Mouse (Mus musculus): Measurements from ENCODE around the gene Echdc3.

The Echdc3 gene

DNA sequence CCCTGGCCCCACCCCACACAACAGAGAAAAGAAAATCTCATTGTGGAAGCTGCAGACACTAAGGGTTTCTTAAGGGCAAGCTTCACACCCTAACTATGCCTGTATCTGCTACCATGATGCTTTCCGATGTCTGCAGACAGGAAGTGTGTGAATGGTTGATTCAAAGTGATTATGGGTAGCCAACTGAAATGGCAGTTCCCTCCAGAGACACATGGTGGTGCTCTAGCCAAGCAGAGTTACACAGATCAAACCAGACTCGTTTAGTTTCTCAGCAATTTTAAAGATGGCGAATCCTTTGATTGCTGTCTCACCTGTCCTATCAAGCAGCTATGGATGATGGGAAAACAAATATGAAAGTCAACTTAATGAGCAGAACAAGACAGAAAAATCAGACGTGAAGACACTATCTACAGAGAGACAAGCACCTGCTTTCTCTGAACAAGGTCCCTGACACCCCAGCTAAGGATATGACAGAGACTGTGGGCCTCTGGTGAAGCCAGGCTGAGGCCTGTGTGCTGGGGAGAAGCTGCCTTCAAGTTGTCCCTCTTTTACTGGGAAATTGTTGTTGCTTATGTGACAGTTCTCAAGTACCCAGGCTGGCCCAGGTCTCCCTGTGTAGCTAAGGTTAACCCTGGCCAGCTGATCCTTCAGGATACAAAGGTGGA is 7.4 kb upstream of the Echdc3 start:
- peak; percentile 93 for DNase-seq

DNA sequence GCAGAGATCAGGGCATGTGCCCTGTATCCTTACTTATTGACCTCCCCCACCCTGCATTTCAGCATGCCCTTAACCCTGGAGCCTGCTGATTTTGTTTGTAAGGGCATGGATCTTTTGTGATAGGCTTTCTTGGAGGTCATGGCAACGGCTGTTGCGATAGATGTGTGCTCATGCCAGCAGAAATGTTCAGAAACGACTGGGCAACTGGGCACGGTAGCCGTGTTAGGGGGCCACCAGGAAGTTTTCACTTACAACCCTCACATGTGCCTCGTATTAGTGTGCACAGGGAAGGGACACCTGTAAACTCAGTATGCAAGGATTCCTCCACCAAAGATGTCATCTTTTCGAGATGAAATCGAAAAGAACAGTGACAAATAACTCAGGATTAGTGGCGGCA is 508 bp downstream of the Echdc3 start:
- DNase-seq: no peak

DNA sequence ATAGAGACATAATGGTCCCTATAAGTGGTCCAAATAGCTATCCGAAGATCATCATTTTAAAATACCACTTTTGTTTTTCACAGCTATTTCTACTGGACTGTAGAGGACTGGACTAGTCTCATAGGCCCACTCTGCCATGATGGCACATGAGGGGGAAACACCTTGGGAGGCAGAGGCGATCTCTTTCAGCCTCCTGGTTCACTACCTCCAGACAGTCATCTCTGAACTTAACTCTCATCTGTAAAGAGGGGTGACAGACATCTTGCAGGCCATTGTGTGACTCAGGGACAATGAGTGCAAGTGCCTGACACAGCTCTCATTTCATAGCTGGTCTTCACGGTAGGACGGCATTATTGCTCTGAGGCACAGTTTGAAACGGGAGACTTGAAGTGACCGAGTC is 2.0 kb downstream of the Echdc3 start:
- DNase-seq: no peak

DNA sequence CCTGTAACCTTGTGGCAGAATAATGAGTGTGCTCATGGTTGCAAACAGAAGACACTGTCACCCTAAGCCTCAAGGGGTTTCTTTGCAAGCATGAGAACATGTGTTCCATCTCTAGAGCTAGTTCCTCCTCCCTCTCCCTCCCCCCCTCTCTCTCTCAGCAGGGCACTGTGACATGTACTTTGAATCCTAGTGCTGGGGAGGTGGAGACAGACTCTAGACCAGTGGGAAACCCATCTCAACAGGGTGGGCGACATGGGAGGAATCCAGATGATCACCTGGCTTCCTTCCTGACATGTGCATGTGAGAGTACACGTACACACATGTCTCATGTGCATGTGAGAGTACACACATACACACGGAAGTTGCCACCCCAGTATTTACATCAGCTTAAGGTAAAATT is 3.1 kb downstream of the Echdc3 start:
- no peak for DNase-seq

DNA sequence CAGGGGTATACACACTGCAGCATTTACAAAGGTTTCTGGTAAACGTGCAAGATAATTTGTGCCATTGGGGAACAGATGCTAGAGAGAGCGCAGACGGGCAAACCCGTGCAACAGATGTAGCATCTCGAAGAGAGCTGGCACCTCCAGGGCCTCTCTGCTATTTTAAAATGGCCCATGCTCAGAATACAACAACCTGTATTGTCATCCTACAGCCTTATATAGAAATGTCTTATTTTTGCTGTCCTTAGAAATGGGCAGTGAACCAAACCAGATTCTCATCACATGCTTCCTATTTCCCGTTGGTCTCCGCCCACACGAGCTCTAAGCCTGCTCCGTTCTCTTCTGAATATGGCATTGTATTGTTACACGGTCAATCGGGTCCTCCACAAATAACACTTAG is 3.7 kb downstream of the Echdc3 start:
- DNase-seq: peak; percentile 49

DNA sequence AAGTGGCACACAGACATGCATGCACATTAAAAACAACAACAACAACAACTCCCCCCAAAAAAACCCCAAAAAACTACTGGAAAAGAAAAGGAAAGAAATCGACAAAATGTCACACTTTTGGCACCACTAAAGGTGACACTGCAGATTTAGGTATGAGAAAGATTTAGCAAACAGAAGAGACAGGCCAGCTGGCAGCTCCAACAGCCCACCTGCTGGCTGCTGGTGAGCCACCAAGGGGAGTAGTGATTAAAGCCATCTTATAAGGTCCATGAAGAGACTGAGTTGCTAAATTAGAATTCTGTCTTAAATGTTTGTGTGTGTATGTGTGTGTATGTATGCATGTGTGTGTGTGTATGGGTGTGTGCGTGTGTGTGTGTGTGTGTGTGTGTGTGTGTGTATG is 5.1 kb downstream of the Echdc3 start:
- no peak for DNase-seq

DNA sequence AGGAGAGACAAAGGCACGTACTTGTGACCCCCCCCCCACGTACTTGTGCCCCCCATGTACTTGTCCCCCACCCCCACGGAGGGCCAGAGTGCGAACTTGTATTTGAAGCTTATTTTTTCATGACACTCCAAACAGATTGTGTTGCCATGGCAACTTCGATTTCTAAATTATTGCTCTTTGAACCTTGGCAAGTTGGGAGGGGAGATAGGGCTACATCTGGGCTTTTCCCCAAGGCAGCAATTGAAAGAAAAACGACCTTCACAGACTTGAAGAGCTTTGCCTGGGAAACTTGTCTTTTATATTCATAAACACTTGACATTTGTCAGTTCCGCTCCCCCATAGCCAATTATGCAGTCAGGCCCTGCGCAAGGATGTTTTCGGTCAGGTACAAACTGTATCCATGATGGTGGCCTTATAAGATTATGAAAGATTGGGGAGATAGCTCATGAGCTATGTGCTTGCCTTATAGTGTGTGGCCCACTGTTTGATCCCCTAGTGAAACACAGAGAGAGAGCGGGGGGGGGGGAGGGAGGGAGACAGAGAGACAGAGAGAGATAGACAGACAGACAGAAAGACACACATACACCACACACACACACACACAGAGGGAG is 16.4 kb downstream of the Echdc3 start:
- DNase-seq: peak; percentile 68

DNA sequence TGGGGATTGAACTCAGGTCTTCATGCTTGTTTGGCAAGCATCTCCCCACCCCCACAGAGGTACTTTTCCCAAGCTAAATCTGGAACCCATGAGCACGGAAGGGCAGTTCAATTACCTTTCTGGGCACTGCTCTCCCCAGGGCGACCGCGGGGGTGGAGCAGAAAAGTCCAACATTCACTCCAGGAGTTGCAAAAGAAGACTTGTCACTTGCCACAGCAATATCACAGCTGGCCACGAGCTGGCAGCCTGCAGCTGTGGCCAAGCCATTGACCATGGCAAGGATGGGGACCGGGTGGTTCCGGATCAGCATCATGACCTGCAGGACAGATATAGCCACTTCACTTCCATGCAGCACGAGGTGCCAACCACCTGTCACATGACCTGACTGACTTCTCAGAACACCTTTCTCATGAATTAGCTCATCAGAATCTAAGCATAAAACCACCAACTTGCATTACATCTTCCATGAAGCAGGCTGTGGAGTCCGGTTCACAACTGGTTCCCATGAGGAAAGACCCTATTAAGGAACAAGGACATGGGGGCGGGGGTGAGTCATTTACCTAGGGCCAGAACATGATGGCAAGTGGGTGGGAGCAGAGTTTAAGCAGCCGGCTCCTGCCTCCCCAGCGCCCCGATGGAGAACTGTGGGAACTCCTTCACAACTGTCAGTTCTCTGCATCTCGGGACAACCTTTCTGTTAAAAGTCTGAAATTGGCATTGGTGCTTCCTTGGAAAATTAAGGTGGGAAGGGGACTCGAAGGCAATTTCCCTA is 17.2 kb downstream of the Echdc3 start:
- DNase-seq: peak; percentile 48

DNA sequence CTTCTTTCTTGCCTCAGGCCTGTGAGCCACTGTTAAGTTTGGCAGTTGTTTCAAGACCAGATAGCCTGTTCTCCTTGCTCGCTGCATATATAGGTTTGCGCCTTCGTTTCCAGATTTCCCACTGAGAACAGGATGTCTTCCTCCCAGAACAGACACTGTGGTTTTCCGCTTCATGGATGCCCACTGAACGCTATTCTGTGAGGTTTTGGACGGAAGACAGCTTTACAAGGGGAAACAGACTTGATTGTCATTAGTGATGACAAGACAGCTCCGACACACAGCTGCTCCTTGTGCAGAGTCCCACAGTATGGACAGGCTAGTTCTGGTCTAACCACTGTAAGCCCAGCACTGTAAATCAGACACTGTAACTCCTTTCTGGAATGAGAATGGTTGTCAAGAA is 18.3 kb downstream of the Echdc3 start:
- DNase-seq: no peak

DNA sequence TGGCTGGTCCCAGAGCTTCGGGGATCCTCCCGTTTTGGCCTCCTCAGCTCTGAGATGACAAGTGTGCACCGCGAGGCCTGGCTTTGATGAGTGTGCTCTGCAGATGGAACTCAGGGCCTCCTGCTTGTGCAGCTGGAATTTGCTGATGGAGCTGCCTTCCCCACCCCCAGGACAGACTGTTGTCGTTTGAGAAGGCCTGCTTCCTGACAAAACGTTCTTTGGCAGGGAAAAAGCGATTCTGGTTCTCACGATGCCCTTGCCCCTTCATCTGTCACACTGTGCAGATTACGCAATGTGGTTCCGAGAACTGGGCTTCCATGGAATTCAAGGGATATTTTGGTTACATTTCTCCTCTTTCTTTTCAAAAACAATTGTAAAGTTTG is 19.3 kb downstream of the Echdc3 start:
- peak; percentile 70 for DNase-seq

DNA sequence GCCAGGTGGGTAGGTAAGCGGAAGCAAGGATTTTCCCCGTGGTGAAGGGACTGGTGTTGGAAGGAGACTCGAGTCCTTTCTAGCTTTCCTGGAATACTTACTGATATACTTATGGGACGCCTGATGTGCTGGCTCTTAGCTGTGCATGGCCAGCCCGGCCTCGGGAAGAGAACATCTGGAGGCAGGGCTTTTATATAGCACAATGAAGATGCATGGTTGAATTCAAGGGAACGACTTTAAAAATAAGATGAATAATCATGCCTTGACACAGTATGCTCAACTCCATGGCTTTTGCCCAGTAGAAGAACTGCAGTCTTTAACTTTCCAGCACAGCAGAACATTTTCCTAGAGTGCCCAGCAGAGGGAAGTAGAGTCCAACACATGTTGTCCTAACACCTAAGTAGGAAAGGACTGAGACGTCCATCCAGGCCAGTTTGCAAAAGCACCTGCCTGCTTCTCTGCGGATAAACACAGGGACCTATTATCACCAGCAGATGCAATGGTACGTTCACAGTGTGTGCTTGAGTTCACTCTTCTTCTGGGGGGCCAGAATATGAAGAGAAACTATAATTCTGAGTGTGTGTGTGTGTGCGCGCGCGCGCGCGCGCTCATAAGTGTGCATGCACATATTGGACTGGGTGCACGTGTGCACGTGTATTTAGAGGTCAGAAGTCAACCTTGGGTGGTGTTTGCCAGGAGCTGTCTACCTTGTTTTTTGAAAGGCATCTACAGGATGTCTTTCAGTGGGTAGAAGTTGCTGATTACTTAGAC is 19.8 kb downstream of the Echdc3 start:
- DNase-seq: peak; percentile 86

DNA sequence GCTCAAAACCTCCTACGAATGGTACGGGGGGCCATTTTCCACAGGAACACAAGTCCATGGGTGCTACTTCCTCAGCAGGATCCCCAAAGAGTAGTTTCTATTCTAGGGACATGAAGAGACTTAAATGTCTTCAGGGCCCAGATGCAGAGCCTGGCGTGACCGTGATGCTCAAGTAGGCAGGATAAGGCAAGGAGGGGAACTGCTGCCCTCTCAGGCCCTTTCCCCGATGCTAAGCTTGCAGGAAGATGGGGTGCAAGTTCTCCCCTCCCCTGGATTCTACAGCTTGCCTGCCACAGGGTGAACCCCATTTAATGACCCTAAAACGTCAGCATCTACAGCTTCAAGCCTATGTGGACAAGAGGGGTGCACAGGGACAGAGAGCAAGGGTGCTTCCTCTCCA is 22.8 kb downstream of the Echdc3 start:
- DNase-seq: no peak

DNA sequence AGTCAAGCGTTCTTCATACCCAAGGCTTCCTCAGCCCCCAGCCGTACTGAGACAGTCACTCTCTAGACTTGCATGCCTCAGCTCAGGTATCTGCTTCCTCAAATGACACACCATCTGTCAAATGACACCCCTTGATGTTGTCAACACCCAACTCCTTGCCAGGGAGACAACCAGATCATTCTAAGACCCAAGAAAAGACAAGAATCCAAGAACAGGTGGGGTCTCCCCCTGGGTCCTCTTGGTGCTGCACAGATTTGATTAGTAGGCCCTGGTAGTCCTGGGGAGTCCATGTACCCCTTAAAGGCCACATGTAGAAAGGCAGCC is 23.2 kb downstream of the Echdc3 start:
- no peak for DNase-seq

DNA sequence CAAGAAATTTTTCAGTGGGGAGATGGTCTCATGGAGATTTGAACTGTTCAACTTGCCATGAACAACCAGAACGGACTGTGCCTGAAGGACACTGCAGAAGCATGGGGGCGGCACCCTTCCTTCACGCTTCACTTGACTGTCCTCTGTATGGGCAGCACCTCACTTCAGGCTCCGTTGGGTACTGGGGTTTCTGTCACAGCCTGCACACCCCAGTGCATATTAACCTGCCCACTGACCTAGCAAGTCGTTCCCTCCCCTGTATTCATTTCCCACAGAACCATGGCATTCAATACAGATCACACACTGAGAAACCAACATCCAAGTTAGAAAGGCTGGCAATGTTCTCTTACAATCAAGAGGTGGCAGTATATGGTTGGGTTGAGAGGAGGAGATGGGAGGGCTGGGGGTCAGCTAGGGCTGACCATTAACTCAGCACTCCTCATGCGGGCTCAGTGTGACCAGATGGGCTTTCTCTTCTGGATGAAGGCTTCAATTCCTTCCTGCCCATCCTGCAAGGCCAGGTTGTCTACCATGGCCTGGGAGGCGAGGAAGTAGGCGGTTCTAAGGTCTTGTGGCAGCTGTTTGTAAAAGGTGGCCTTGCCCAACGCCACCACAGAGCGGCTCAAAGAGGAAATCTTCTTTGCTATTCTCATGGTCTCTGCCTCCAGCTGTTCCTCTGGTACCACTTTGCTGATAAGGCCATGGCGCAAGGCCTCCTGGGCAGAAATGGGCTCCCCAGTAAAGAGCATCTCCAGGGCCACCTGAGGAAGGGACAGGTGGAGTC is 23.8 kb downstream of the Echdc3 start:
- no peak for DNase-seq

DNA sequence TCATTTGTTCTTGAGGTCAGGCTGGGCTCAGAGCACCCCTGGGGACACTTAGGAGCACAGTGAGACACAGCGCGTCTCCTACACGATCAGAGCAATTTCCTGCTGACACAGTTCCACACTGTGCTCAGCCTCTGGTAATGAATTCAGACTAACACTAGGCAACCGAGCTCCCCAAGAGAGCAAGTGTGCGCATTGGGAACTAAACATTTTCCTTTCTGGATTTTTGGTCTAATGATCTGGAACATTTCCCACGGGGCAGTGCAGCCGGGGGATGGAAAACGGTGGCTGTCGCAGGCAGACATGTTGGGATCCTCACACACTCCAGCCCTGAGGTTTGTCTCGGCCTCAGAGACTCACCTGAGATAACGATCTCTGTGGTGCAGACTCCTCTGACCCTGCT is 25.4 kb downstream of the Echdc3 start:
- DNase-seq: no peak

DNA sequence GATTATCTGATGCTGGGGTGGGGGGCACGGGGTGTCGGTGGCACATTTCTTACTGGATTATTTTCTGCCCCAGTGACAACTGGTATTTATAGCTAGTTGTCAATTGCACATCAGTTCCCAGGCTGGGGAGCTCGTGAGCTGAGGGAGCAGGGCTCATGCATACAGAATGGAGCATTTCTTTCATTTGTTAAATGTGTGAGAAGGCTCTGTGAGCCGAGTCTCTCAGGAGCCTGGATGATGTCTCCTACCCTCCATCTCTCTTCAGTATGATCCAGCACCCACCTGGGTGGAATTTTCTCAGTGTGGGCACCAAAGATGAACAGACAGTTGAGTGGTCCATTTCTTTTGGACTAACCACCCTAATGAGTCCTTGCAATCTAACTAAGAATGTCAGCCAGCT is 25.9 kb downstream of the Echdc3 start:
- no peak for DNase-seq

DNA sequence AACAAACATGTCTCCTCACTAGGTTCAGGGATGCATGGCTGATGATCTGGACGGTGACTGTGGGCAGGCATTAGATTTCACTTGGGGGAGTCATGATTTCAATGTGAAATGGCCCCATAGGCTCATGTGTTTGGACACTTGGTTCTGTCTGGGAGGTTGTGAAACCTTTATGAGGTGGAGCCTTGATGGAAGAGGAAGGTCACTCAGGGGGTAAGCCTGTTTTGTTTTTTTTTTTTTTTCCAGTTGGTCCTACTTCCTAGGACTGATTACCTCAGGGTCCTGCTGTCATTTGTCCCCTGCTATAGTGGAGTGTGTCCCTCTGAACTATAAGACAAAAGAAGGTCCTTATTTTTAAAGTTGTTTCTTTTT is 33.1 kb downstream of the Echdc3 start:
- no peak for DNase-seq

DNA sequence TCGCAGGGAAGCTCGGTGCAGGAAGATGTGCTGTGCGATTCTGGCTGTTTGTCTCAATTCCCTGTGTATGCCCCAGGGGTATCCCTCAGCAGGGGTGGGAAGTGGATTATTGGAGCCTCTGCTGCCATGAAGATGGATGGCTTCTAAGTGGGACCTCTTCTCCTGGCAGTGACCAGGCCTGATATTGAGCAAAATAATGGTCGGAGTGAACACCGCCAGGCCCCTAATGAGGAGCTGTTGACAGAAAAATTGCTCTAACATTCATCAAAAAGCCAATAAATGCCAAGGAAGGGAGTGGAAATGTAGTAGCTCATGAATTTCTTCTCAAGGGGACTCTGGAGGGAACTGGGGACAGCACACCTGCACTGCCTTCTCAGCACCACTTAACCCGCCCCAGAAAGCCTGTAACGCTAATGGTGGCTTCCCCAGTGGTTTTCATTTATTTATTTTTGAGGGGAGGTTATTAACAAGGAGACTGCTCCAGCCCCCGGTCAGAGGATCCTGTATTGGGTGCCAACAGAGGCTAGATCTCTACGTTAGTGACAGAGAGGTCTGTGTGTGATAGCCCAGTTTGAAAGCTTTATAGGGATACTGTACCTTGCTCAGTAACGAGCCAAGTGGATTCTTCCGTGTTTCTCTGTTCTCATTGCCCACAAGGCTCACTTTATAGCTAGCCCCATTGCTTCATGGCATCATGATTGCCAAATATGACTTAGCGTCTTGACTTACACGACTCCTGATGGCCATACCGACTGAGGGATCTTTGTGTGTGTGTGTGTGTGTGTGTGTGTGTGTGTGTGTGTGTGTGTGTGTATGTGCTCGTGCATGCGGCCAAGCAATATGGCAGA is 33.7 kb downstream of the Echdc3 start:
- no peak for DNase-seq

DNA sequence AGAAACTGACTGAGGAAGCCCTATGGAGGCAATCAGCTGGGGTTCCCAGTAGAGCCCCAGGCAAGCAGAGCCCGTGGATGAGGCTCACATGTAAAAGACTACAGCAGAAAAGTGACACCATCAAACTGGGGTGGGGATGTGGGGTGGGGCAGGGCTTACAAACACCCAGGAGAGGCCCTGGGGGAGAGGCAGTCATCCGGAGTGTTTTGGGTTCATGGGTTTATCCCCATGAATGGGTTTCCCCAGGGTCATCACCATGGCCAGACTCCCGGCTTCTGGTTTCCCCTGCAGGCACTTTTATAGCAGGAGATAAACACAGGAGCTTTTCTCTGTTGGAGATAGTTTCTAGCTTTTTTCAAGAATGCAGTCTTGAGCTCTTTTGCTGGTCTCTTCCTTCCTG is 39.8 kb downstream of the Echdc3 start:
- DNase-seq: no peak

DNA sequence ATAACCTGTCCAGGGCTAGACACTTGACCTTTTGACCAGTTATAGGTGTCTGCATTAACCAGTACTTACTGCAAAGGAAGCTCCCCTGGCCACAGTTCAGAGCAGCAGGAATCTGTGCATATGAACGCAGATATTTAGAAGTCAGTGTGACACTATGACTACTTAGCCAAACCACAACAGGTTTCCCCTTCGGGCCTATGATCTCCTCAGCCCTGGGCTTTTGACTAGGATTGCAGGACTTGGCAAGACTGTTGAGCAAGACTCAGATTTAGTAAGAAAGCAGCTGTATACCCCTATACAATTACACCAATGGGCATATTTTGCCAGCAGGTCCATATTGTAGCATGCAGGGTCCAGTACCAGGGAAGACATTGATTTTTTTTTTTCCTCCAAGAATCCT is 44.3 kb downstream of the Echdc3 start:
- DNase-seq: no peak

DNA sequence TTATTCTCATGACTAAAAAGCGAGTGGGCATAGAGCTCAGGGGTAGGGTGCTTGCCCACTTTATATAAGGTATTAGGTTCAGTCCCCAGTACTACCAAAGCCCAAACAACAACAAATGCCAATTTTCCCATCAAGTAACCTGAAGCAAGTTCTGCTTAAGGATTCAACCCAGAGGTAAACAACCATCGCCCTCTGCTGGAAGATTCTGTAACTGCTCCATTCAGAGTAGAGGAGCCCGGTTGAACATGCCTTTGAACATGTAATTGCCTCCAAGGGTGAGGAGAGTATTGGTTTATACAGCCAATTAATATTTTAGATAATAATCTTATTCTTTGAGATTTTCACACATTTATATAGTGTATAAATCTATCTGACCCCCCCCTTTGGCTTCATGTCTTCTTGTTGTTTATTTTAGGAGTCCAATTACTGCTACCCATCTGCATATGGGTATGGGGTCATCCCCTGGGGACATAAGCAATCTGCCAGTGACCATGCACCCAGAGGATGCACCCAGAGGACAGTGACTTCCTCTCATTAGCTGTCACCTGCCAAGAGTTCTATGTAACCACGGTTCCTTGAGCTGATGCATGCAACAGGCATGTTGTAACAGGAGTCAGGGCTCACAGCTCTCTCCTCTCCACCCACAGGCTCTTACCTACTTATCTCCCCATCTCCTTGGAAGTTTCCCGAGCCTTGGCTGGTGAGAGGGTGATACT is 44.8 kb downstream of the Echdc3 start:
- peak; percentile 93 for DNase-seq
